Mouse (Mus musculus): ENCODE results near the gene Meis1. TPM values are rescaled to one million over a fixed set of nuclear protein-coding genes. Genes with fewer than 3 reads are reported as not detected.

Meis1 gene
- polyA plus RNA-seq, 1 experiment from 2014 or later: 113 TPM

- peak overlapping the region; percentile 80 for H3K4me2 ChIP-seq (replicated peaks)
Observed at GRCm38 (mm10) chr11:19020371-19020824, 1.6 kb upstream of the Meis1 start.

GRCm38 (mm10) chr11:19019204-19020171, 703 bp upstream of the Meis1 start:
- Histone ChIP-seq H3K4me3 (peak overlapping the region; percentile 65), H3K4me1 (peaks cover 11% of the 10 kb centered on the region), H3K36me3 (no peaks in the 10 kb centered on the region), H3K27ac (peak overlapping the region; percentile 99), H3K9me3 (no peaks in the 10 kb centered on the region), H3K27me3 (peaks cover 6% of the 10 kb centered on the region; the same call in 1 of the 2 replicates), H3K9ac (peak overlapping the region; percentile 94), H3K4me2 (replicated peaks) (peak overlapping the region; percentile 80)
- ATAC-seq (ENCODE audit: insufficient number of reproducible peaks, insufficient read depth, low FRiP score, low TSS enrichment): peak; percentile 43; the same call in 1 of the 2 replicates
- WGBS: under 1% methylated on average over 67 of the region's 67 CpGs

More at GRCm38 (mm10) chr11:19020371-19020824, 1.6 kb upstream of the Meis1 start:
- peak overlapping the region; percentile 94 for H3K9ac ChIP-seq
- H3K9me3 ChIP-seq: no peaks in the 10 kb centered on the region
- H3K36me3 ChIP-seq: no peaks in the 10 kb centered on the region
- H3K27me3 ChIP-seq: peaks cover 6% of the 10 kb centered on the region; the same call in 1 of the 2 replicates
- H3K4me3 ChIP-seq: peak overlapping the region; percentile 65
- WGBS: under 1% methylated on average over 25 of the region's 25 CpGs
- H3K27ac ChIP-seq: peak overlapping the region; percentile 99
- peaks cover 11% of the 10 kb centered on the region for H3K4me1 ChIP-seq
- peak; percentile 83 for ATAC-seq (ENCODE audit: insufficient number of reproducible peaks, insufficient read depth, low FRiP score, low TSS enrichment)

GRCm38 (mm10) chr11:19017719-19018413, 919 bp downstream of the Meis1 start:
- Histone ChIP-seq H3K4me3 (peak overlapping the region; percentile 65), H3K27ac (peak overlapping the region; percentile 99), H3K27me3 (peaks cover 12% of the 10 kb centered on the region), H3K4me1 (peaks cover 16% of the 10 kb centered on the region), H3K36me3 (no peaks in the 10 kb centered on the region; the same call in 1 of the 2 replicates), H3K9ac (peak overlapping the region; percentile 94), H3K9me3 (no peaks in the 10 kb centered on the region), H3K4me2 (replicated peaks) (peak overlapping the region; percentile 80)
- under 1% methylated on average over 14 of the region's 14 CpGs for WGBS
- no peak for ATAC-seq (ENCODE audit: insufficient number of reproducible peaks, insufficient read depth, low FRiP score, low TSS enrichment)

GRCm38 (mm10) chr11:19017262-19017661, 1.5 kb downstream of the Meis1 start:
- Histone ChIP-seq H3K36me3 (no peaks in the 10 kb centered on the region; the same call in 1 of the 2 replicates), H3K27me3 (peaks cover 12% of the 10 kb centered on the region), H3K9ac (peak overlapping the region; percentile 85), H3K4me2 (replicated peaks) (peak overlapping the region; percentile 80), H3K4me3 (peak overlapping the region; percentile 65), H3K4me1 (peaks cover 16% of the 10 kb centered on the region), H3K9me3 (no peaks in the 10 kb centered on the region), H3K27ac (peak overlapping the region; percentile 79)
- no peak for ATAC-seq (ENCODE audit: insufficient number of reproducible peaks, insufficient read depth, low FRiP score, low TSS enrichment)
- WGBS: 0% methylated on average over 1 of the region's 1 CpGs

- Histone ChIP-seq H3K9me3 (no peaks in the 10 kb centered on the region), H3K27ac (peak overlapping the region; percentile 79)
Observed at GRCm38 (mm10) chr11:19016481-19017220, 2.1 kb downstream of the Meis1 start.

GRCm38 (mm10) chr11:19015731-19016461, 2.9 kb downstream of the Meis1 start:
- peak overlapping the region; percentile 85 for H3K9ac ChIP-seq
- peaks cover 13% of the 10 kb centered on the region; the same call in 1 of the 2 replicates for H3K27me3 ChIP-seq
- H3K27ac ChIP-seq: peak overlapping the region; percentile 79
- H3K36me3 ChIP-seq: no peaks in the 10 kb centered on the region; the same call in 1 of the 2 replicates
- peak overlapping the region; percentile 80 for H3K4me2 ChIP-seq (replicated peaks)
- ATAC-seq (ENCODE audit: insufficient number of reproducible peaks, insufficient read depth, low FRiP score, low TSS enrichment): no peak
- under 1% methylated on average over 37 of the region's 37 CpGs for WGBS
- peak overlapping the region; percentile 65 for H3K4me3 ChIP-seq
- peaks cover 7% of the 10 kb centered on the region for H3K4me1 ChIP-seq
- no peaks in the 10 kb centered on the region for H3K9me3 ChIP-seq

More at GRCm38 (mm10) chr11:19016481-19017220, 2.1 kb downstream of the Meis1 start:
- Histone ChIP-seq H3K4me2 (replicated peaks) (peak overlapping the region; percentile 80), H3K4me3 (peak overlapping the region; percentile 65), H3K27me3 (peaks cover 15% of the 10 kb centered on the region), H3K36me3 (no peaks in the 10 kb centered on the region; the same call in 1 of the 2 replicates), H3K9ac (peak overlapping the region; percentile 85), H3K4me1 (peaks cover 14% of the 10 kb centered on the region)
- under 1% methylated on average over 10 of the region's 10 CpGs for WGBS
- no peak for ATAC-seq (ENCODE audit: insufficient number of reproducible peaks, insufficient read depth, low FRiP score, low TSS enrichment)

- H3K4me2 ChIP-seq (replicated peaks): peak overlapping the region; percentile 80
- peaks cover 14% of the 10 kb centered on the region for H3K27me3 ChIP-seq
- no peak for ATAC-seq (ENCODE audit: insufficient number of reproducible peaks, insufficient read depth, low FRiP score, low TSS enrichment)
- peak overlapping the region; percentile 79 for H3K27ac ChIP-seq
- WGBS: 6% methylated on average over 5 of the region's 5 CpGs
- peak overlapping the region; percentile 85 for H3K9ac ChIP-seq
- H3K36me3 ChIP-seq: no peaks in the 10 kb centered on the region; the same call in 1 of the 2 replicates
- 0 out of 2 replicates have a peak, but pooled peaks cover 6% of the 10 kb centered on the region for H3K4me1 ChIP-seq
- H3K4me3 ChIP-seq: peak overlapping the region; percentile 65
- H3K9me3 ChIP-seq: no peaks in the 10 kb centered on the region
Observed at GRCm38 (mm10) chr11:19015381-19015730, 3.4 kb downstream of the Meis1 start.

GRCm38 (mm10) chr11:19014441-19015161, 4.2 kb downstream of the Meis1 start:
- peaks cover 17% of the 10 kb centered on the region for H3K27me3 ChIP-seq
- WGBS: under 1% methylated on average over 35 of the region's 35 CpGs
- H3K27ac ChIP-seq: peak overlapping the region; percentile 81
- no peak for ATAC-seq (ENCODE audit: insufficient number of reproducible peaks, insufficient read depth, low FRiP score, low TSS enrichment)
- 0 out of 2 replicates have a peak, but pooled peaks cover 6% of the 10 kb centered on the region for H3K4me1 ChIP-seq
- H3K4me2 ChIP-seq (replicated peaks): peak overlapping the region; percentile 80
- peak overlapping the region; percentile 85 for H3K9ac ChIP-seq
- H3K4me3 ChIP-seq: peak overlapping the region; percentile 65
- H3K36me3 ChIP-seq: no peaks in the 10 kb centered on the region; the same call in 1 of the 2 replicates
- no peaks in the 10 kb centered on the region for H3K9me3 ChIP-seq

- Histone ChIP-seq H3K9ac (peak overlapping the region; percentile 85), H3K9me3 (no peaks in the 10 kb centered on the region), H3K36me3 (no peaks in the 10 kb centered on the region; the same call in 1 of the 2 replicates), H3K4me2 (replicated peaks) (peak overlapping the region; percentile 80), H3K27ac (peak overlapping the region; percentile 81), H3K4me1 (0 out of 2 replicates have a peak, but pooled peaks cover 6% of the 10 kb centered on the region), H3K27me3 (peaks cover 17% of the 10 kb centered on the region), H3K4me3 (peak overlapping the region; percentile 65)
- WGBS: 8% methylated on average over 12 of the region's 12 CpGs
- no peak for ATAC-seq (ENCODE audit: insufficient number of reproducible peaks, insufficient read depth, low FRiP score, low TSS enrichment)
Observed at GRCm38 (mm10) chr11:19014113-19014440, 4.7 kb downstream of the Meis1 start.

All from embryonic facial prominence, embryonic 12.5 days (tissue).